Mouse (Mus musculus): ENCODE measurements at regions not wholly inside any gene's neighbourhood (a gene's known extent, or its start where the extent isn't known, plus 50 kb on each side); places are given as distances from the start of the nearest gene placed in this dataset.
A peak's percentile ranks its signal among the peaks of the same experiment; 100 is the strongest.

GRCm38 (mm10) chr19:26977887-26978639, 92.4 kb downstream of the Gm815 start:
- H3K4me3 ChIP-seq (replicated peaks) = no peak overlapping the region
- WGBS = 13% methylated on average over 14 of the region's 14 CpGs
- H3K27me3 ChIP-seq = no peaks in the 10 kb centered on the region
- peak; percentile 83 for ATAC-seq
- H3K9me3 ChIP-seq = no peaks in the 10 kb centered on the region
- H3K9ac ChIP-seq (replicated peaks) = peak overlapping the region; percentile 32; the same call in 1 of the 2 replicates
- H3K36me3 ChIP-seq = no peaks in the 10 kb centered on the region
- peak overlapping the region; percentile 36 for H3K4me2 ChIP-seq (replicated peaks)
- H3K27ac ChIP-seq = peak overlapping the region; percentile 88
- H3K4me1 ChIP-seq (replicated peaks) = peaks cover 27% of the 10 kb centered on the region

GRCm38 (mm10) chr19:26978640-26979007, 92.9 kb downstream of the Gm815 start:
- Histone ChIP-seq H3K4me1 (replicated peaks) (peaks cover 27% of the 10 kb centered on the region), H3K9ac (replicated peaks) (no peak overlapping the region), H3K4me2 (replicated peaks) (peak overlapping the region; percentile 36; the same call in 1 of the 2 replicates), H3K4me3 (replicated peaks) (no peak overlapping the region), H3K27ac (peak overlapping the region; percentile 88), H3K27me3 (no peaks in the 10 kb centered on the region), H3K9me3 (no peaks in the 10 kb centered on the region), H3K36me3 (no peaks in the 10 kb centered on the region)
- WGBS = 29% methylated on average over 3 of the region's 3 CpGs
- ATAC-seq = peak; percentile 28

GRCm38 (mm10) chr19:26979322-26979721, 93.6 kb downstream of the Gm815 start:
- 63% methylated on average over 2 of the region's 2 CpGs for WGBS
- no peak overlapping the region for H3K9ac ChIP-seq (replicated peaks)
- peaks cover 27% of the 10 kb centered on the region for H3K4me1 ChIP-seq (replicated peaks)

DNA sequence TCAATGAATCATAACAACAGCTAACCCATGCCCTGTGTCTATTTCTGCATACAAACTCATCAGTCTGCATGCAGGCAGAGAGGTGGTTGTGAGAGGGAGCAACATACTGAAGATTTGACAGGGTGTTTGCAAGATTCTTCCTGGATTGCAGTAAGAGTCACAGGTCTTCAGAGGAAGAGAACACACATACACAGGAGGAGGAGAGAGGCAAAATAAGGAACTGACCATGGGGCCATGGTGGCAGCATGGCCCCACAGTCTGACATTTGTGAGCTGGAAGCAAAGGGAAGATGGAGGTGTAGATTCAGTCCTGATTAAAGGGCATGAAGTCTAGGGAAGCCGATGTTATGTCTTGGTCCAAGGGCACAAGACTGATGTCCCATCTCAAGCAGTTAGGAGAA, 101.0 kb downstream of the Gm815 start:
- H3K4me3 ChIP-seq (replicated peaks) = no peak overlapping the region
- no peak for ATAC-seq
- no peaks in the 10 kb centered on the region for H3K36me3 ChIP-seq
- no peaks in the 10 kb centered on the region for H3K4me1 ChIP-seq (replicated peaks)
- H3K4me2 ChIP-seq (replicated peaks) = no peak overlapping the region
- no peaks in the 10 kb centered on the region for H3K9me3 ChIP-seq
- no peak overlapping the region for H3K27ac ChIP-seq
- H3K27me3 ChIP-seq = no peaks in the 10 kb centered on the region
- 94% methylated on average over 1 of the region's 1 CpGs for WGBS
- H3K9ac ChIP-seq (replicated peaks) = no peak overlapping the region

More at GRCm38 (mm10) chr19:26979322-26979721, 93.6 kb downstream of the Gm815 start:
- Histone ChIP-seq H3K27me3 (no peaks in the 10 kb centered on the region), H3K4me3 (replicated peaks) (no peak overlapping the region), H3K27ac (no peak overlapping the region), H3K4me2 (replicated peaks) (no peak overlapping the region), H3K36me3 (no peaks in the 10 kb centered on the region), H3K9me3 (no peaks in the 10 kb centered on the region)
- no peak for ATAC-seq

GRCm38 (mm10) chr19:26987197-26987596, 101.5 kb downstream of the Gm815 start:
- Histone ChIP-seq H3K9me3 (no peaks in the 10 kb centered on the region), H3K4me2 (replicated peaks) (no peak overlapping the region), H3K4me1 (replicated peaks) (0 out of 2 replicates have a peak, but pooled peaks cover 2% of the 10 kb centered on the region), H3K27me3 (no peaks in the 10 kb centered on the region), H3K9ac (replicated peaks) (no peak overlapping the region), H3K36me3 (no peaks in the 10 kb centered on the region), H3K4me3 (replicated peaks) (no peak overlapping the region), H3K27ac (no peak overlapping the region)
- ATAC-seq = no peak
- 71% methylated on average over 3 of the region's 3 CpGs for WGBS

- 94% methylated on average over 6 of the region's 6 CpGs for WGBS
- Histone ChIP-seq H3K27me3 (no peaks in the 10 kb centered on the region), H3K9ac (replicated peaks) (no peak overlapping the region), H3K27ac (no peak overlapping the region), H3K36me3 (no peaks in the 10 kb centered on the region), H3K4me3 (replicated peaks) (no peak overlapping the region), H3K4me1 (replicated peaks) (0 out of 2 replicates have a peak, but pooled peaks cover 4% of the 10 kb centered on the region), H3K4me2 (replicated peaks) (no peak overlapping the region), H3K9me3 (no peaks in the 10 kb centered on the region)
- ATAC-seq = no peak
Measured at GRCm38 (mm10) chr19:26987909-26988456, 102.3 kb downstream of the Gm815 start.

- no peak for ATAC-seq
- H3K4me3 ChIP-seq (replicated peaks) = no peak overlapping the region
- 71% methylated on average over 4 of the region's 4 CpGs for WGBS
- H3K27ac ChIP-seq = no peak overlapping the region
- no peak overlapping the region for H3K4me2 ChIP-seq (replicated peaks)
- H3K36me3 ChIP-seq = no peaks in the 10 kb centered on the region
- no peaks in the 10 kb centered on the region for H3K27me3 ChIP-seq
- H3K9me3 ChIP-seq = no peaks in the 10 kb centered on the region
- H3K4me1 ChIP-seq (replicated peaks) = 0 out of 2 replicates have a peak, but pooled peaks cover 4% of the 10 kb centered on the region
- no peak overlapping the region for H3K9ac ChIP-seq (replicated peaks)
Measured at GRCm38 (mm10) chr19:26994586-26995352, 109.1 kb downstream of the Gm815 start.

DNA sequence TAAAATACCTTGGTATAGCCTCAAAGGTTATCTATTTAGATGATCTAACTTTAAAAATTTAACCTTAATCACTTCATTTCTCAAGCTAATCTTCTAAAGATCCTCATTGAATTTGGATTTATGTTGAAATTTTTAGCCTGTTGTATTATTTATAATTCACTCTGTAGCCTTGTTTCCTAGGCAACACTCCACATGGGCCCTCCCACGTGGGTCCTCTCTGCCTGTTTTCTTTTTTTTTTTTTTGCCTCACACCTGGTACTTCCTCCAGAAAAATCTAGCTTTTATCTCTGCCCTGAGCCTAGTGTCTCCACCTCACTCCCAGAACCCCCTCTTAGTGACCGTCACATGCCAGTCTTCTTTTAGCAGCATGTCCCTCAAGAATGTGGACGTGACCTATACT, 113.9 kb downstream of the Gm815 start:
- WGBS = 63% methylated on average over 3 of the region's 3 CpGs
- Histone ChIP-seq H3K4me1 (replicated peaks) (no peaks in the 10 kb centered on the region), H3K27me3 (no peaks in the 10 kb centered on the region), H3K27ac (no peak overlapping the region), H3K4me2 (replicated peaks) (no peak overlapping the region), H3K4me3 (replicated peaks) (no peak overlapping the region), H3K9ac (replicated peaks) (no peak overlapping the region), H3K36me3 (no peaks in the 10 kb centered on the region), H3K9me3 (no peaks in the 10 kb centered on the region)
- ATAC-seq = no peak

DNA sequence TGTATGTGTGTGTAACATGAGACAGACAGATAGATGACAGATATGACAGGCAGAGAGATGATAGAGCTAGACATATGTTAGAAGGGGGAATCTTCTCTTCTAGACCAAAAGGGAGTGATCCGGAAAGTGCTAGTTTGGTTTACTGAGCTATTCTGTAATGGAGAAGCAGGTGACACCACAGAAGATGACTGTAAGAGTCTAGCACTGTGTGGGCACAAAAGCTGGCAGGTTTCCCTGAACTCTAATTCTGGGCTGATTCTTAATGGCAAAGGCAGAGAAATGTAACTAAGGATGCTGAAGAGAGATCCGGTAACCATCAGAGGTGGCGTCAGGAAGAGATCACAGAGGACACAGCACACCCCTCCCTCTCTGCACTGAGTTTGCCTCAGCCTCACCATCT, 136.2 kb downstream of the Gm815 start:
- no peaks in the 10 kb centered on the region for H3K36me3 ChIP-seq
- ATAC-seq = no peak
- H3K27ac ChIP-seq = no peak overlapping the region
- H3K4me3 ChIP-seq (replicated peaks) = no peak overlapping the region
- H3K9ac ChIP-seq (replicated peaks) = no peak overlapping the region
- H3K9me3 ChIP-seq = no peaks in the 10 kb centered on the region
- H3K27me3 ChIP-seq = no peaks in the 10 kb centered on the region
- 94% methylated on average over 3 of the region's 3 CpGs for WGBS
- peaks cover 9% of the 10 kb centered on the region for H3K4me1 ChIP-seq (replicated peaks)
- H3K4me2 ChIP-seq (replicated peaks) = no peak overlapping the region

GRCm38 (mm10) chr19:27022917-27023316, 137.2 kb downstream of the Gm815 start:
- 74% methylated on average over 5 of the region's 5 CpGs for WGBS
- no peak overlapping the region for H3K4me2 ChIP-seq (replicated peaks)
- no peak overlapping the region for H3K4me3 ChIP-seq (replicated peaks)
- no peaks in the 10 kb centered on the region for H3K9me3 ChIP-seq
- H3K36me3 ChIP-seq = no peaks in the 10 kb centered on the region
- no peak overlapping the region for H3K9ac ChIP-seq (replicated peaks)
- no peak for ATAC-seq
- H3K4me1 ChIP-seq (replicated peaks) = peaks cover 9% of the 10 kb centered on the region
- no peaks in the 10 kb centered on the region for H3K27me3 ChIP-seq
- H3K27ac ChIP-seq = no peak overlapping the region

GRCm38 (mm10) chr19:27028834-27029233, 143.2 kb downstream of the Gm815 start:
- Histone ChIP-seq H3K27ac (no peak overlapping the region), H3K4me2 (replicated peaks) (no peak overlapping the region), H3K9me3 (no peaks in the 10 kb centered on the region), H3K9ac (replicated peaks) (no peak overlapping the region), H3K4me3 (replicated peaks) (no peak overlapping the region), H3K36me3 (no peaks in the 10 kb centered on the region), H3K4me1 (replicated peaks) (0 out of 2 replicates have a peak, but pooled peaks cover 2% of the 10 kb centered on the region), H3K27me3 (no peaks in the 10 kb centered on the region)
- no peak for ATAC-seq
- 91% methylated on average over 1 of the region's 1 CpGs for WGBS
